Mouse (Mus musculus): Measurements from ENCODE around the gene Trpm5.

DNA sequence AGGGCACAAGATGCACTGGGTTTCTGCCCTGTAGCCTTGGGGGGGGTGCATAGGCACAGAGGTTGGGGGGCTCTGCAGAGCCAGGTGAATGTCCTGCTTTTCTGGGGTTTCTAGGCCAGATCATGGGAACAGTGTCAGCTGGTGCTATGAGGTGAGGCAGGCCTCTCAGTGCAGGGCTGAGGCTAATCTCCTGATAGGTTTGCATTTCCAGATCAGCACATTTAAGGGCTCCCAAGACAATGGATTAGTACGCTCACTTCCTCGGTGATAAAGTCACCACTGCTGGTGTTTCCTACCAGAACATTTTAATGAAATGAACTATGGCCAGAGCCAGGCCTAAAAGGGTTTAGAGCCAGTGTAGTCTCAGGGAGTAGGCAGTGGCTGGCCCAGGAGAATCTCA is 48.2 kb upstream of the Trpm5 start:
- TF ChIP-seq CTCF (IDR thresholded peaks at IDR 0.05; ENCODE audit: low read depth, low read length) (no peak), POLR2A (IDR thresholded peaks at IDR 0.05; ENCODE audit: insufficient read depth, low read length) (no peak)

Data from ES-Bruce4 (cell line).